Mouse (Mus musculus) heart, adult 8-10 months (tissue): ENCODE measurements at regions not wholly inside any gene's neighbourhood (a gene's known extent, or its start where the extent isn't known, plus 50 kb on each side); places are given as distances from the start of the nearest gene placed in this dataset.

Source experiments
- DNase-seq: peaks from one replicate; pipeline ENCODE4 v3.0.0; 2022; ENCODE audit warnings: low spot score

DNA sequence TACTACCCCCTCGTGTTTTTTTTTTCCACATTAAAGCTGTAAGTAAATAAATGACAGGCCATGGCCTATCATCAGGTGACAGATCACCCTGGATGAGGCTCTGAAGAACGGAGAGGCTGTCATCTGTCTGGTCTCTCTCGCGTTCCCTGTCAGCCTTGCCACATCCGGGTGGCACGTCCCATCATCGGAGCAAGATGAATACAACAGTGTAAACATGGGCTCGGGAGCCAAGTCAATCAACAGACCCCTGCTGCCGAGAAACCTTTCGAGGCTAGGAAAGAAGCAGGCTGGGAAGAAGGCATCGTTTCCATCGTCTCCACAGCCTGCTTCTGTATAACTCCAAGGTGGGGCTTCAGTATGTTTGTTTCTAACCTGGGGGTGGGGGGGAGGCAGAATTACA, 286.8 kb upstream of the Id4 start:
- no peak for DNase-seq

DNA sequence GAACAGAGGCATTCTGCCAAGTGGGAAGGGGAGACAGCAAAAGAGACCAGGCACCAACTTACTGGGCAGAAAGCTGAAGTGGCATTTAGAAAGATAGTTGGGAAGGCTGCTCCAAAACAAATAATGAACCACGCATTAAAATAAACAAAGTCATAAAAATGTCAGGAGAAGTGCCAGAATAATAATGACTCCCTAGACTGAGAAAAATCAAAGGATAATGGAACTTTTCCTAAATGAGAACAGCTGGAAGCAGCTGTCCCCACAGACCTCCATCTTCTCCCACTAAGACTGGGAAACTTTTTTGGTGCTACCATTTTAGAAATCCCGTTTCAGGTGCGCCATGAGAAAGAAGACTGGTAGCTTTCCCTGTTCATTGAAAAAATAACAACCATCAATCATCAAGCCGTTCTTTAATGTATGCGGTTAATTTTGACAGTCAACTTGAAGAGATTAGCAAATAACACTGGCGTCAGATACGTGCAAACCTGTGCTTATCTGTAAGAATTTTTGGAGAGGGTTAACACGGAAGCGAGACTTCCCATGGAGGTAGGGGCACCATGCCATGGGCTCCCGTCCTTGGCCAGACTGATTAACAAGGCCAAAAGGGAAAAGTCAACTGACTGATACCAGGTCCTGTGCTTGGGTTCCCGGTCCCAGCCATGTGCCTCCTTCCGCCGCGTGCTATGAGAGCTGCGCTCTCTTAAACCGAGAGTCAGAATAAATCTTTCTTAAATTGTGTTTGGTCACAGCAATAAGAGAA, 286.1 kb upstream of the Id4 start:
- DNase-seq: peak; percentile 10

DNA sequence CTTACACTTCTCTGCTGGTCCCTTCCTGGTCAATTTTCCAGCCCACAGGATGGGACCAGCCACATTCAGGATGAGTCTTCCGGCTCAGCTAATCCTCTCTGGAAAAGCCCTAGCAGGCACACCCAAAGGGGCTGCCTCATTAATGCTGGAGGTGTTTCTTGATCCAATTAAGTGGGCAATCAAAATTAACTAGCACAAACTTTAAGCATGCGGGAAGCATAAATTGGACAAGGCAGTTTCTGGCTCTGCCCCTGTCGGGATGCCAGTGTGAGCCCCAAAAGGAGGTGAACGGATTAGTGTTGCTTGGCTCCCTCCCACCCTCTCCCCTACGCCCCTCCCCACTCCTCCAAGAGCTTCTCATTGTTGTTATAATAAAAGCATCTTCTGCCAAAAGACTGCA, 262.5 kb upstream of the Id4 start:
- DNase-seq: no peak

DNA sequence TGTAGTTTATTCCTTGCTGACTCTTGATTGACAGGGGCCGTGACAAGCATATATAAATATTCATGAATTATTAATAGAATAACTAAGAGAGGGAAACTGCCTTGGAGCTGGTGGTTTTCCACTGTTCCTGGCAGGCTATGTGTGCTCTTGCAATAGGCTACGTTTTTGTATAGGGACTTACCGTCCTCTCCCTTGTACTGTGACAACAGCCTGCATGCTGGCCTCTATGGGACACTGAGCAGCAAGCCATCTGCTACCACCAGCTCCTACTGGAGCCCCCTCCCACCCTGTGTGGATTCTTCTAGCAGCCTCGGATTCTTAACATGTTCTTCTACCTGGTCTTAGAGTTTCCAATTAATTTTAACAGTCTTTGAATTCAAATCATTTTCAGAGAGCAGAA, 261.6 kb upstream of the Id4 start:
- DNase-seq: no peak

DNA sequence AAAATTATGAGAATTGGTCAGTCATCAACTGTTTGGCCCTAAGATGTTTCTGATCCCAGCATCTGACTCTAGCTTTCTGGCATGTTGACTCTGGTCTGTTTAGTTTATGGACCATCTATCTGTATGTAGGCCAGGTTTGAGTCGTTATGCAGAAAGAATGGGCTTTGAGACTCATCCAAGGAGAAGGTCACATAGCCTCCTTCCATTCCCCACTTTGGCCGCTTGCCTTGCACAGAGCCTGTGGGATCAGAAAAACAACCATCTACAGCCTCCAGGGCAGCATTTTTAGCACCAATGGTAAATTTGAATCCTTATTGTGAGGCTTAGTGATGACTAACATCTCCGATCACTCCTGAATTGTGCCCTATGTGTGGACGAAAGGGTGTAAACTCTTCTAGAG, 257.9 kb upstream of the Id4 start:
- DNase-seq: no peak

DNA sequence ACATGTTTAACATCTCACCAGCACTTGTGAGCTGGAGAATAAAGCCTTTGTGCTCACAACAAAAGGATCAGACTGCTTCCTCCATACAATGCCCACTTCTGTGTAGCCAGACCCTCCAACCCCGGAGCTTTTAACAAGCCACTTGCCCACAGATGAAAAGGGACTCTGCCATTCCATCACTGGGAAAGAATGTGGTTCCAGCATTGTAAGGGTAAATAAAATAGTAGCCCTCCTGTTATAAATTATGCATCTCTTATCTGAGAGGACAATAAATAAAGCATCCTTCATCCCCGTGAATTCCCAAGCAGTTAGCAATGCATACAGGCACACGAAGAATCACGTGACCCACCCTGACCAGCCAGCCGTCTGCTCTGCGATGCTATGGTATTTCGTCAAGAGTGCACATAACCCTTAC, 247.7 kb upstream of the Id4 start:
- no peak for DNase-seq

DNA sequence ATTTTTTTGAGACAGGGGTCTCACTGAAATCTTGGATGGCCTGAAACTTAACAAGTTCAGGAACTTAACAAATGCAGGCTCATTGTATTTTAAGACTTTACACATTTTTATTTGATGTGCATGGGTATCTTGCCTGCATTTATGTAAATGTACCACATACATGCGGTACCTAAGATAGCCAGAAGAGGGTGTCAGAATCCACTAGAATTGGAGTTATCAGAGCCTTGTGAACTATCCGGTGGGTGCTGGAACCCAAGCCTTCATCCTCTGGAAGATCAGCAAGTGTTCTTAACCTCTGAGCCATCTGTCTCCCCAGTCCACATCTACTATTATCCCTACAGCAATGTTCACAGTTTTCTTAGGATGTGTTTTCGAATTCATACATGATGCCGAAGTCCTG, 245.7 kb upstream of the Id4 start:
- DNase-seq: no peak

DNA sequence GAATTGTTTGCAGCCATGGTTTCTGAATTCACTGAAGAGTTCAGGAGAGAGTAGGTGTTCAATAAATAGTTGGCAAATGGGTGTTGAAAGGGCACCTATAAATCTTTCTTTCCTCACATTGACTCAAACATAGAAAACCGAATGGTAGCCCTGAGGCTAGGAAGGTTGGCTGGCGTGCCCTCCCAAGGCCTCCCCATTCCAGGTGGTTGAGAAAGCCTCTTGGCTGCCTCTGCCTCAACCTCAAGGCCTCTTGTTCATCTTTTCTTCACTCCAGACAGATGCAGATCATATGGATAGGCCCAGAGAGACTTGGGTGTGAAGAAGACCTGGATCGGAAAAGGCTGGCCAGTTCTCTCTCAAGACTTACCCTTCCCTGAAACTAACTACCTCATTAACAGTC, 245.0 kb upstream of the Id4 start:
- no peak for DNase-seq

DNA sequence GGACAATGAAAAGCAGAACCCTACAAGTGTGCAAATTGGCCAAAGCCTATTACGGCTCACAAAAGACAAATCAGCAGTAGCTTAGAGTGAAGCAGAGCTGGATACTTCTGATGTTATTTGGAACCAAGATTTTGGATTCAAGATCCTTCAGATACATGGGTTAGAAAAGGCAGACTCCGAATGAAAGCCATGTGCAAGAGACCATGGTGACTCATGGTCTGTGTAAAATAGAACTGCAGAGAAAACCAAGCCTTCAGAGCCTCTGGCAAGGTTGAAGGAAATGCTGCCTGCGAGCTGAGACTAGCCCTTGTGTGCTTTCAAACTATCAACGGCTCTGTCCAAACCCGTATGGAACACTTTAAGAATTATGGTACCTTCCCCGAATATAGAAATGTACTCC, 244.4 kb upstream of the Id4 start:
- no peak for DNase-seq

DNA sequence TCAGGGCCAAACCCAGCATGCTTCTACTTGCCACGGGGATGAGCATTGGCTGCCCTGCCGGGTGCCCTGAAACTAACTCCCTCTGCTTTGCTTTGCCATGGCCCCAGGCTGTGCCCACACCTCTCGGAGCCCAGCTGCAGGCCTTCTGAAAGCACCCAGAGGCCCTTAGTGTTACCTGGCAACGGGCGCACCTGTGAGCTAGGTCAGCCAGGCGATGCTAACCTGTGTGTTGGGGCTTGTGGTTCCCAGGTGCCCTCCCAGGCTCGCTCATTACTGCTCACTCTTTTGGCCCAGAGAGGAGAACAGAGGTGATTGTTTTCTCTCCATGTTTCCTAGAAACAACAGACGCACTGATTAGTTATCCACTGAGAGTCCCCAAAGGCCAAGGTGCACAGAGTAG, 243.4 kb upstream of the Id4 start:
- DNase-seq: no peak

DNA sequence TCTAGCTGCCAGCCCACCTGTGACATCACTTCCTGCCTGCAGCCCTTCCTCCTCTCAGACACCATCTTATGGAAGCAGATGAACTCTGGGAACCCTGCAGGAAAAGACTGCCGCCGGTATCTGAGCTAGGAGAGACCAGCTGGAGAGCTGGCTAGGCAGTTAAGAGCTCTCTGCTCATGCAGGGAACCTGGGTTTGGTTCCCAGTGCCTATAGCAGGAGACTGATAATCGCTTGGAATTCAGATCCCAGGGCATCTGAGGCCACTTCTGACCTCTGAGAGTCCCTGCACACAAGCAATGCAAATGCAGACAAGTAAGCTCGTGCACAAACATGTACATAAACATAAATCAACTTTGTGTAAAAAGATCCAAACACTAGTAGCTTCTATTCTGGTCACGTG, 242.4 kb upstream of the Id4 start:
- no peak for DNase-seq

DNA sequence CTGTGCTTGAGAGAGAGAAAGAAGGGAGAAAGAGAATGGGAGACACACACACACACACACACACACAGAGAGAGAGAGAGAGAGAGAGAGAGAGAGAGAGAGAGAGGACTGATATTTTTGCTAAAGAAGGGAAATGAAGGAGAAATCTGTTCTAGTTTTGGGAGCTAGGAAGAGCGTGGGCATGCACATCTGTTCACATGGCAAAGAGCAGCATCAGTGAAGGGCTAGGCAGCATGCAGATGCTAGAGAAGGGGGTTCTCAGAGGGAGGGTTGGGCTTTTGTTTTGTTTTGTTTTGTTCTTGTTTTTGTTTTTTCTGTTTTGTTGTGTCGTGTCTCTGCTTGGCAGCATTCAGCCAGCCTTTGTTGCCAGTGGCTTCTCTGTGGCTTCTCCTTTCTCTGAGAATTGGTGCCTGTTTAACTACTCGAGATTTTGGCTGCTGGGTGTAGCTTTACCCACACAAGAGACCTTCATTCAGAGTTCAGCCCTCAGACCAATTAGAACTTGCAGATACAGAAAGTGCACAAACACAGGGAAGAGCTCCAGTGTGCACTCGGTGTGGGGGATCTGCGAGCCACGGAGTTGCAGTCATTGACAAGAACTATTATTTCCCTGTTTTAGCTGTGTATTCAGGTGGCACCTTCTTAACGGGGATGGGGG, 237.9 kb upstream of the Id4 start:
- DNase-seq: no peak

DNA sequence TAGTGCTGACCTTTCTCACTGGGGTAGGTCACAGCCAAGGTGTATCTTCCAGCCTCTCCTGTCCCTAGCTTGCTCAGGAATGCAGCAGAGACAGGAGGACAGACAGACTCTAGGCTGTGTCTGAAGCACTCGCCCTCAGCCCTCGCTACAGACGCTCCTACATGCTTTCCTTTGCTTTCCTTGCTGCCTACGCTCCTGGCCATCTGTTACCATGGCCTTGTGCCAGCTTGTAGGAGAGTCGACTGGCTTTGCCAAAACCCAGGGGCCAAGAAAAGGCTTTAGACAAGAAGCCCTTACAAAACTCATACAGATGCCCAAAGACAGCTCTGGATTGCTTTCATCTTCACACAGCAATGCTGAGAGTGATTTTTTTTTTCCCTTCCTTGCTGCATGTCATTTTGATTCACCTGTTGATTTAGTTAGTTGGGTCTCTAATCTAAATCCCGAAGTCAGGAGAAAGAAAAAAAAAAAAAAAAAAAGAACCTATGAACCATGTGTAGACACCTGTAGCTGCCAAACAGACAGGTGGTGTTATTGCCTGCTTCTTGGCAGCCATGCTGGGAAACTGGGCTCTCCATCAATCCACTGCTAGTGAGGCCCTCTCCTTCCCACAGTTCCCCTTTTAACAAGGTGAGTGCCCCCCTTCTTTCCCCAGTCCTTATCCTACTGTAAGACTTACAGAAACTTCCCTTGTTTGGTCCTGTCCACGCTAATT, 233.1 kb upstream of the Id4 start:
- peak; percentile 60 for DNase-seq

DNA sequence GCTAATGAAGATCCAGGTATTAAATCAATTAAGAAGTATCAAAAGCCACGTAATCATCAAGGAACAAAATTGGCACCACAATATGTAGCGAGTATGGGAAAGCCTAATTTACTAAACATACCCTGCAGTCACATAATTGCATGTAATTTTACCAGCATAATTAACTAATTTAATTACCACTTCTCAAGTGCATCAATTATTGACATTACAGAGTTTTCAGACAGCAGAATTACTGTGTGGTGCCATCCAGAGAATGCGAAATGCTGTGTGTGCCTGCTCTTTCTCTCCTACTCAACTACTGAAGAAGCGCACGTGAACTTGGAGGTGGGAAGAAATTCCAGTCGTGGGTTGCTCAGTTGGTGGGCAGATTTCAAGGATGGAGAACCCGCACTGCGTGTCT, 229.5 kb upstream of the Id4 start:
- DNase-seq: no peak

DNA sequence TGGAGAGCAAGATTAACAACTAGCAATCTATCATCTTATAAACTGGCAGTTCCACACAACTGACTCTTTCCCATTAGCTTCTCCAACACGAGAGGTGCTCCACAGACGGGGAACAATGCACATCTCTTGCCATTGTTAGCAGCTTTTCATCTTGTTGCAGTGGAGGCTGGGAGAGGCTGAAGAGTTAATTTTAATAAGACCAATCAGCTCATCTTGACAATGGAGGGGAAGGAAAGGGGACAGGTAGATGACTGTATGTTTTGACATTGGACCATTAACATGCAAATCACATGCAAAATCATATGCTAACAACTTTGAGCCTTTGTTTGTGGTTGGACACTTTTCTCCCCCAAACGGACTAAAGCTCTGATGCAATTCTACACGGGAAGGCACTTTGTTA, 218.9 kb upstream of the Id4 start:
- DNase-seq: no peak

DNA sequence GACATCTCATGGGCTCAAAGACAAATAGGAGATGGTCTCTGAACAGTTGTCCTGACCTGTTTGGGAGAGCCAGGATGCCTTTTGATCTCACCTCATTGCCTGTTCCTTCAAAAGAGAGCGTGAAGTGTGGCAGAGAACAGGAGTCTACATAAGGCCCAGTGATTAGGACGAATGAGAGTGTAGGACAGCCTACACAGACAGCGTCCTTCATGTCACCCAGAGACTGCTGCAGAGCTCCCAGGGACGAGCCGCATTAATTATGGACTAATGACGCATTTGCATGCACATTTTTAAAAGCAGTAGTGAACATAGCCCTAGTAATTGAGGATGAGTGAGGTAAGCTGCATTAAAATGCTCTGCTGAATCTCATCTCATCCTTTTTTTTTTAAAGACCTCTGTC, 218.5 kb upstream of the Id4 start:
- no peak for DNase-seq

DNA sequence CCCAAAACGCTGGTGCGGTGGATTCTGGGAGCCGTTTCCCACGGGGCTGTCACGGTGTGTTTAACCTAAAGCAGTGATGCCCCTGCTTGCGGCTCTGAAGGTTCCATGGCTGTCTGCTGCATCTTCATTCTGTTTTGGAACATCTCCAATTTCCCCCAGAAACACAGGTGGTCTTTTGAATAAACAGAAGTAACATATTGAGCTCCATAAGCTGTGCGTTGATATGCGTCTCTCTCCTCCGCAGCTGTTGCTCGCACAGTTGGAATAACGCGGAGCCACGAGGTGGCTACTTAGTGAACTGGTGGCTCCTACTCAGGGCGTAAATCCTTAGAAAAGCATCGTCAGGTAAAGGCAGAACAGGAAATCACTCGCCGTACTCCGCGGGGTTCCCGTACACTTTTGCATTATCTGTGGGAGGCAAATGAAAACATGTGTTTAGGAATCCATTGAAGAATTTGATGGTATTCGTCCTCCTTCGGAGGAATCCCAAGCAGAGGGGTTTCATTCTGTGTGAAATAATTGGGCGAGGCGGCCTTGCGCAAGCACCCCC, 214.8 kb upstream of the Id4 start:
- no peak for DNase-seq

DNA sequence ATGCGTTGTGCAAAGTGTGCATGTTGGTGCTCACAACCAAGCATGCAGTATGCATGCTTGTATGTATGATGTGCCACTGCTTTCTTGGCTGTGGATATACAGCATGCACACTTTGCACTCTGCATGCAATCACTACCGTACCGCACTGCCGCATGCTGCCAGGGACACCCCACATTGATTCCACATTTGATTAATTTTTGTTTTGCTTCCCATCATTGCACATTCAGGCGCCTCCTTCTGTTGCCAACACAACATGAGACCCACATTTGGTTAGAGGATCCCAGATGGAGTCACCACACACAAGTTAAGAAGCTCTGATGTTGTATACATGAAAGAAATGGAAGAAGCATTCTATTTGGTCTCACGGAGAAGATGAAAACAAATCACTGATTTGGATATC, 211.2 kb upstream of the Id4 start:
- DNase-seq: no peak

DNA sequence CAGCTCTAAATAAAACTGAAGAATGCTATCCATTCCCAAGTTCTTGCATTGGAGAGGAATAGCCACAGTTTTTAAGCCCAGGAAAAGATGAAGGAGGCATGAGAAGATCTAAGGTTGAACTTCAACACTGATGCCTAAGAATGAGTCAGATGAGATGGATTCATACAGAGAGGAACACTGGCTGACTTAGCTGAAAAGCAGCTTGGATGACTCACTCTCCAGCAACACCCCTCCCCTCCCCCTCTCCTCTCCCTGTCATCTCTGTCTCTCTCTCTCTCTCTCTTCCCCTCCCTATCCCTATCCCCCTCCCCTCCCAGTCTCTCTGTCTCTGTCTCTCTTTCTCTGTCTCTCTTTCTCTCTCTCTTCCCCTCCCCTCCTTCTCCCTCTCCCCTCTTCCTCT, 186.4 kb upstream of the Id4 start:
- DNase-seq: no peak

DNA sequence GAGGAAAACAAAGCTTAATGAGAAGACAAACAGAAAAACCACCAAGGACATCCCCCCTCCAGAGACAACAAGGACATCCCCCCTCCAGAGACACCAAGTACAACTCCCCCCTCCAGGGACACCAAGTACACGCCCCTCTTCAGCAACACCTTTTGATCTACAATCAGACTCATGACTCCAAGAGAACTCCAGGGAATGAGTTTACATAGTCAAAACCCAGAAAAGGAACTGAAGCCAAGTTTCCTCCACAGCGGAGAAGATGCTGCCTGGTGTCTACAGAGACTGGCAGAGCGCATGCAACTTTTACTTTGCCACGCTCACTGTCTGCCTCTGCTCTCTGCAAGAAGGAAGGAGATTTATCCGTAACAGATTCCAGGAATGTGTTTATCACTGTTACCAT, 185.7 kb upstream of the Id4 start:
- DNase-seq: no peak

DNA sequence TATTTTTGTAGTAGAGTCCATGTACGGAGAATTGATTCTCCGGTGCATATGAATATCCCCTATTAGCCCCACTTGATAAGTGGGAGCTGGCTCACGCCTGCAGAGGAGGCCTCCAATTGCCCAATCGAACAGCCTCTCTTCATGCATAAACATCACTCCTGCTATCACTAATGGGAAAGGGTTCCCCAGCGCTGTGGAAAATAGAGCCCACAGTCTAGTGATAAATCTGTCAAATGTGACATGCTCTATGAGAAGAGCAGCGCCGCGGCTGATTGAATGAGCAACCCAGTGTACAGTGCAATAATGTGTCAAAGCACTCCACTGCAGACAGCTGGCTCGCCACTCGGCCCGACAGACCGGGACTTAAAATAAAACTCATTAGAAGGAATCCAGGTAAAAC, 182.8 kb upstream of the Id4 start:
- no peak for DNase-seq

DNA sequence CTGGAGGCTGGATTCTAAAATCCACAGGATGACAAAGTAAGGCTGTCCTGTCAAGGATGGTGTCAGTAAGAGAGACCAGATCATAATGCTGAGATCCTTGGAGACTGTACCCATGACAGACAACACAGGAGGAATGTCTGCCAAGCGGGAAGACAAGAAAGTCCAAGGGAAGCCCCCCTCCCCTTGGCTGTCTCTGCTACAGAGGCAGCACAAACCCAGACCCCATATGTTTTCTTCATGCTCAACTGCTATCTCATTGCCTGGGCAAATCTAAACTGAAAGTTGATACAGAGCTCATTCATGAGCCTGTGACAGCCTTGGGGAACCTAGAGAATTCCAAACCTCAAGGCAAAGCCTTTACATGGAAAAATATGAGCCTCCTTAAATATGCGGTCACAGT, 177.7 kb upstream of the Id4 start:
- no peak for DNase-seq

DNA sequence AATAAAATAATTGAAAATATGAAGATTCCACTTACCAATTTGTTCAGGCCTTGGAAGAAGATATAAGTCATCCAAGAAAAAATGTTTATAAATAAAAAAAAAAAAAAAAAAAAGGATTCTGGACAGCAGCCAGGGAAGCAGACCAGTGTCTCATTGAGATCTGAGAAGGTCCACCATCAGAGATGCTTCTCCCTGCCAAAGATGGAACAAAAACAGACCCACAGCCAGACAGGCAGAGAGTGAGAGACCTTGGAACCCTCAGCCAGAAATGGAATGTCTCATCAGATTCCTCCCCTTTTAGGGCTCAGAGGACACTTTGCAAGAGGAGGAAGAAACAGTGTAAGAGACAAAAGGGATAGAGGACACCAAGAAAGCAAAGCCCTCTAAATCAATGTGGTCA, 177.2 kb upstream of the Id4 start:
- DNase-seq: no peak
